Mouse (Mus musculus) ovary, postnatal 14 days (tissue): ENCODE data around the gene Ano4.

Experiments used
- DNase-seq: peaks from one replicate; pipeline ENCODE4 v3.0.0; 2022; ENCODE audit warnings: low spot score

The Ano4 gene

GRCm38 (mm10) chr10:89344491-89345195, at the start of gene Ano4:
Gene Ano4, minus strand, starts transcription at chr10:89344762.
- peak; percentile 18 for DNase-seq

- no peak for DNase-seq
These were observed 48.1 kb upstream of the Ano4 start for GRCm38 (mm10) chr10:89392687-89393086.

- DNase-seq: no peak
These were observed 47.1 kb upstream of the Ano4 start for GRCm38 (mm10) chr10:89391571-89392163.

- no peak for DNase-seq
These were observed 41.9 kb upstream of the Ano4 start for GRCm38 (mm10) chr10:89386461-89386860.

DNA sequence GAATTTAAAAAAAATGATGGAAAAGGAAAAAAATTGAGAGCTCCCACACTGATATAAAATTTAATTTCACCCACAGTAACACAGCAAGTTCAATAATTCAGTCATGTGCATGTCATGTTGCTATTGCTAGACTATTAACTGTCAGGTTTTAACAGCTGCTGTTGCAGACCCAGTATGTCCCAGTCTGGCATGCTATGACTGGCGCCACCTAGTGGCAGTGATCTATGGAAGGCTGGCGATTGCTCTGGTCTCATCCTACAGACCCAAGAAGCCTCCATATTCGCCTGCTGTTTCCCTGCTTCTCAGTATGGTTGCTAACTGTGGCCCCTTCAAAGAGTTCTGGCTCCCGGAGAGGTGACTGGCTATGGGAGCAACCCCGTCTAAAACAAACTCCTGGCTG, 38.9 kb upstream of the Ano4 start:
- peak; percentile 67 for DNase-seq

- DNase-seq: no peak
These were observed 33.2 kb upstream of the Ano4 start for GRCm38 (mm10) chr10:89377750-89378149.

DNA sequence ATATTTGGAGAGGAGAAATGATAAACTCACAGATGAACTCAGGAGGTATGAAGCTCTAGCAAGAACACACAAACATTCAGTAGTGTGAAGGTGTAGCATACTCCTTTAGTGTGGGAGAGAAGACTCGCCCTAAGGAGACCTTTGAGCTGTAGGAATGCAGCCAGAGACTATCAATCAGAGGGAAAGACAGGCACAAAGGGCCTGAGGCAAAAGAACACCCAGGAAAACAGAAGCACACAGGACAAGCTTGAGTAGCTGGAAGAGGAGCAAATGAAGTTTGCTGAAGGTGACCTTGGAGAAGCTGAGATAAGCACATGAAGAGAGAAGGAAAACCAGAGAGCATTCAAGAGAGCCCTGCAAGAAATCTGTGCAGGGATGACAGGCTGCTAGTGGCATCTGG, 25.5 kb upstream of the Ano4 start:
- DNase-seq: no peak

DNA sequence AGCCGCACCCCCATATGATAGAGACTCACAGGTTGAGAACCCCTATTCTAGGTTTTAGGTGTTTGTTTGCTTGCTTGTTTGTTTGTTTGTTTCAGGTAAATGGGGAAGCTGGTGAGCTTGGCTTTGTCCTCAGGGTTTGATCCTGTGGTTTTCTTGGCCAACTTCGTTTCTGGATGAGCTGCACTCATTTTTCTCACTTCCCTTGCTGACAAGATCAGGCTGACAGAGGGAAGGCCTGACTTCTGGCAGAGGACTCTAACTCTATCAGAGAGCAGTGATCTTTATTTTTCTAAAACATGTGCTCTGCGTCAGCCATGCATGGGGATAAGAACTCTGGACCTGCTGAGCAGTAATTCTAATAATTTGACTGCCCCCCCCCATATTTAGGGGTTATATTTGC, 14.4 kb upstream of the Ano4 start:
- no peak for DNase-seq

DNA sequence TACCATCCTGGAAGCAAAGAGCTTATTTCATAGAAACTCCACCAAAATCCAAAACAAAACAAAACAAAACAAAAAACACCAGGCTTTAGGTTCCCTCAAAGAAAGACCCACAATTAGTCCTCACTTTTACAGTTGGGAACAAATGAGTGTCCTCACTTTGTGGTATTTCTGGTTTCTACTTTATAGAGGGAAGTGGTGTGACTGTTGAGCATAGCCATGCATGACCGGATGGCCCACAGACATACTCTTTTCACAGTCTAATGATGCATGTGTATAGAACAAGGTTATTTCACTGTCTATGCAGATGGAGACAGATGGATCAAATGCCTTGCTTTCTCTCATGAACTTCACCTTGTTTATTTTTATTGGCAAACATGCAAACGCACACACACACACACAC, 10.1 kb upstream of the Ano4 start:
- DNase-seq: no peak

DNA sequence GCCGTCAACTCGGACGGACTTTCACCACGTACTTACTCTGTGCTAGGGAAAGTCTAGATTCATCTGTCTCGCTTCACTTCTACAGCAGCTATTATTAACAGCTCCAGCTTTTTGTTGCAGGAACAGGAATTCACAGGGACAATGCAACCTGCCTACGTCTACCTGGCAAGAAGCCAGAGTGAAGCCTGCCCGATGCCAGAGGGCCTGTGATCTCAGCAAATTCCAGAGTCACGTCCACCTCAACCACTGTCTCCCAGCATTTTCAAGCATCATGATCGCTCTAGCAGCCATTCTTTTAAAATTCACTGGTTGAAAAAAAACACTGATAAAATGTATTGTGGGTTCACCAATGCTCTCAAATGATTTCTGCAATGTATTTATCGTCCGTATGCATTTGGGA, 6.9 kb upstream of the Ano4 start:
- no peak for DNase-seq

DNA sequence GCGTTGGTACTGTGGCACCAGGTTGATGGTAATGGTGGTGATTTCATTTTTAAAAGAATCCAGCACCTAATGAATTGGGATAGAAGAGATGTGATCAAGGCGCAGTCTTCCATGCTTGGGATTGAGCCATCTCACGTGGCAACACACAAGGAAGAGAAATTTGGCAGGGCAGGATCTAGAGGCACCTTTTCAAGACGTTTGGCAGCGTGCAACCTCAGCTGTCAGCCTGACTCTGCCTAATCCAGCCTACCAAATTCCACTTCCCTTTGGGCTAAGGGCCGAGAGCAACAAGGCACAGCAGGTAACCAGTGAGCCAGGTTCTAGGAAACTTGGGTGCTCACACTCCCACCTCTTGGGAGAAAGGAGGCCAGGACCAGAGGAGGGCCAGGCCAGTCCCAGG, 1.0 kb upstream of the Ano4 start:
- no peak for DNase-seq

DNA sequence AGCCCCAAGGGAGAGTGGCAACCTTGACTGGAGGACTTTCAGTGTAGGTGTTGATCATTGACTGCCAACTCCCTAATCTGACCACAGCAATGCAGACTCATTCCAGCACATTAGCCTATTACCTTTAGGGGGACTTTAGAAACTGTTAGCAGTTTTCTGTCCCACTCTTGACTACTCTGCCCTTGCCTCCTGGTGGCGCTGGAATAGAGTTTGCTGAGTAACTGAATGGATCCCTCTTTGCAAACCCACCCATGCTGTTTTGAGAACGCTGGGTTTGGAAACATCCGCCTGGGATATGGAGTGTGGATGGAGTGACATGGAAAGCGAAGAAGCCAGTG, 603 bp upstream of the Ano4 start:
- DNase-seq: peak; percentile 1

DNA sequence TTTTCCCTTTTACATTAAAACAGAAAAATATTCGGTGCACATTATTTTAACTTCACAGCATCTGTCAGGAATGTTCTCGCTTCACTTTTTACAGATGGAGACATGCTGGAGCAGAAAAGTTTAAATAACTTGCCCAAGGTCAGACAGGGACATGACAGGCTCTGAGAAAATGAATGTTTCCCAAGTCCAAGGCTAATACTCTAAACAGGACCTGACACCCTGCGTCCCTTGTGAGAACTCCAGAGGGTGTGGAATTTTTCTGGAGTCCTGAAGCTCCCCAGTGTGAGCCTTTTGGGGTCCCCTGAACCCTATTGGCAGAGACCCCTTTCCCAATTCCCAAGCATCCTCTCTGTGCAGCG, 451 bp downstream of the Ano4 start:
- no peak for DNase-seq

GRCm38 (mm10) chr10:89343716-89344115, 846 bp downstream of the Ano4 start:
- no peak for DNase-seq

GRCm38 (mm10) chr10:89330261-89330660, 14.3 kb downstream of the Ano4 start:
- no peak for DNase-seq

DNA sequence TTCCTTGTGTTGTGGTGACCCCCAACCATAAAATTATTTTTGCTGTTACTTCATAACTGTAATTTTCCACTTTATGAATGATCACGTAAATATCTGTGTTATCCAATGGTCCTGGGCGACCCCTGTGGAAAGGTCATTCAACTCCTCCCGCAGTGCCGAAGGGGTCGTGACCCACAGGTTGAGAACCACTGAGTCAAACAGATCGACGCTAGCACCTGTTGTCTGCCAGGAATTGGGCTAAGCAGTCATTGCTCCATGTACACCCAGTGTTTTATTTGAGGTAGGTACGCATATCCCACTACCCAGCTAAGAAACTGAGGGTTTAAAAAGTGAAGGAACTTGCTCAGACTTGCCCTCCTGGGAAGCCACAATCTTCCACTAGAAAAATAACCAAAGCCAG, 14.8 kb downstream of the Ano4 start:
- DNase-seq: no peak

GRCm38 (mm10) chr10:89328876-89329275, 15.7 kb downstream of the Ano4 start:
- DNase-seq: no peak

DNA sequence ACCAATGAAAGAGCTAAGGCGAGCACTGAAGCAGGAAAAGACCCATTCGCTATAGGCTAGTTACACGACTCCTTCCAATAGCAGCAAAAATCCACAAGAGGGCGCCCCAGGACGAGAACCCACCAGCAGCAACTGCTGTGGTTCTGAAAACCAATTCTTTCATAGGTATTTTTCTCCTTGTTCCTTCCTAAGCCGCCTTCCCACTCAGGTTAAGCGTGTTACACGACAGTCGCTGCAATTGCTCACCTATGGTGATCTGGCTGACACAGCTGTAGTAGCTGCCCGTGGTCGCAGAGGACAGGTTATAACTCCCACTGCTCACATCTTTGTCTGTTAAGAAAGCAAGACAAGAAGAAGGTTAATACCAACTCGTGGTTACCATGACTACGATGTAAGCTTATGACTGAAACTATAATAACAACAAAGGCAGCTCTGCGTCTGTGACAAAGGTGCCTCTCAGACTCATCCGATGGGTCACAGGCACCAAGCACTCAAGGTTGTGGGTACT, 17.5 kb downstream of the Ano4 start:
- DNase-seq: peak; percentile 71

DNA sequence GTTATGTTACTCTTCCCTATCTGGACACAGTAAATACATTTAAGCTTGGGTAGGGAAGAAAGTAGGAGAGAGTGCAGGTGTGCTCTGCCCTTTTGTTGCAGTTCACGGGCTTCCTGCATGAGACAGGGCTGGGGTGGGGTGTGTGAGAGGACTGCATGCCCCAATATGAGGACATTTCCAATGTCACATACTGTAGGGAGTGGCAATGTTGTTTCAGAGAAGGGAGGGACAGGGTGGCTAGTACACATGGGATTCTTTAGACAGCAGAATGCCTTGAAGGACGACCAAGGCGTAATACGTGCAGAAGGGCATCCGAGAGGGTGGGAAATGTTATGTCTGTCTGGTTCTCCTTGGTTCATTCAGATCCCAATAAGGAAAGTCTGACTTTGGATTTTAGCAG, 18.2 kb downstream of the Ano4 start:
- no peak for DNase-seq

DNA sequence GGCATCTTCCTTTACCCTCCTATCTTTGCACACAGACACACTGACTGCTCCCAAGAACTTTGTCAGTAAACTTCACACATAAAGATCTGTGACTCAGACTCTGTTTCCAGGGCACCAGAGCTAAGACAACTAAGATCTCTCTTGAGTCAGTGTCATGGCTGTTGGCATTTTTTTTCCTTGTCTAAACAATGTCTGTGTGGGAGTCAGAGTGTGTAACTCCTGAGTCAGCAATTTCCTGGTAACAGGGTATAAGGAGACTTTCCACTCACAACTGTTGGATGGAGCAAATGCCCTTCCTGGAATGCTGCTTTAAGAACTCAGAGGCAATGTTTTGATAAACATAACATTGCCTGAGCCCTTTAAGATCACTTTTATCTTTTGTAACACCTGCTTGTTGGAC, 37.0 kb downstream of the Ano4 start:
- no peak for DNase-seq

DNA sequence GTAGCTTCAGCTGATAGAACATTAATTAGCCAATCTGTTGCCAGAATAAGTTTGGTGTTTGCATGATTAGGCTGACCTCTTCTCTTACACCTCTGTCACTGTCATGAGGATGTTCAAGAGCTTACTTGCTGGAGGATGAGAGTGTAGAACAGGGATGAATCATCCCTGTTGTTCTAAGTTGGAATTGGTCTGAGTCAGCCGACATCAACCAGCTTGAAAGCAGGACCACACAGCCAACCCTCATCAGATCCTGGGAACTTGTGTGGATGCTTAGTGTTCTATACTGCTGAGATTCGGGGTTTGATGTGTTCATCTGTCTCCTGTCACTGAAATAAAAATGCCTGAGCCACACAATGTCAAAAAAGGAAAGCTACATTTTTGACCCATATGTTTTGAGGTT, 44.2 kb downstream of the Ano4 start:
- DNase-seq: no peak

GRCm38 (mm10) chr10:89292784-89293183, 51.8 kb downstream of the Ano4 start:
- DNase-seq: no peak

GRCm38 (mm10) chr10:89290698-89291097, 53.9 kb downstream of the Ano4 start:
- DNase-seq: no peak

DNA sequence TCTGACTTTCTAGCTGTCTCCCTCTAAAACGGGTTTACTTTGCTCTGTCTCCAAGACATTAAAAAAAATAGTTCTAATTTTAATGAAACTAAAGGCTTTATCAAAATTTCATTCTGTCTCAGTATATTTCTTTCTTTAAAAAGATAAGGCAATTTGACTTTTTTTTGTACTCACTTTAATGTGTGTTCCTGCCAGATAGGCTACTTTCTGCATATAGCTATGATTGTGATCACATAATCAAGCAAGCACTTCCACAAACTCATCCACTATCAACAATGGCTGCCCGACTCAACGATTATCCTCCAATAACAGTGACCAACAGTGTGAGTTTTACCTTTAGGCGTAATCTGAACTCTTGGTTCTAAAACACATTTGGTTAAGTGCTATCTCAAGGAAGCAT, 55.3 kb downstream of the Ano4 start:
- no peak for DNase-seq
